25 mouse cellular contexts compared by ENCODE assay signal in genomic region chr2:180314292-180314691, GRCm38 (mm10). TPM values are rescaled to one million over a fixed set of nuclear protein-coding genes. Genes with fewer than 3 reads are reported as not detected.
"Had no signal": no experiment of that assay in that cellular context is flagged by ENCODE, and none has a peak within 500 bp of the region (broad histone marks: within the 10 kb centered on the region; RNA-seq: fewer than 3 reads in every experiment).

No protein-coding gene starts in this region.

- H3K27ac ChIP-seq: liver, embryonic 14.5 days; lung, embryonic 15.5 days; macrophage; midbrain, embryonic 12.5 days; neural tube, embryonic 13.5 days; neural tube, embryonic 15.5 days had no signal

- ATAC-seq: lung, postnatal 0 days; midbrain, embryonic 16.5 days had no signal

- H3K4me1 ChIP-seq: midbrain, embryonic 12.5 days; neural tube, embryonic 13.5 days; neural tube, embryonic 15.5 days had no signal

- DNase-seq: lung, adult 2 months; lung, postnatal 14 days; lung, postnatal 36 days; midbrain, embryonic 14.5 days; retina, postnatal 1 day; right cerebral cortex, adult 18-20 months; right cerebral cortex, postnatal 25 days; right cerebral cortex, postnatal 4 days; thymus, adult 2 months; thymus, postnatal 25 days; thymus, postnatal 4 days had no signal

- H3K9ac ChIP-seq: liver, embryonic 14.5 days; lung, embryonic 15.5 days; midbrain, embryonic 12.5 days; neural tube, embryonic 13.5 days; neural tube, embryonic 15.5 days had no signal

- H3K4me3 ChIP-seq: lung, embryonic 15.5 days; megakaryocyte, embryonic 14.5 days; midbrain, embryonic 12.5 days; myocyte; neural tube, embryonic 13.5 days; neural tube, embryonic 15.5 days had no signal

- H3K27me3 ChIP-seq: lung, embryonic 15.5 days; neural tube, embryonic 13.5 days; neural tube, embryonic 15.5 days had no signal

- H3K9me3 ChIP-seq: lung, embryonic 15.5 days; megakaryocyte, embryonic 14.5 days; midbrain, embryonic 12.5 days; neural tube, embryonic 13.5 days; neural tube, embryonic 15.5 days had no signal

- H3K36me3 ChIP-seq: lung, embryonic 15.5 days; midbrain, embryonic 12.5 days; neural tube, embryonic 13.5 days; neural tube, embryonic 15.5 days had no signal

- H3K4me2 ChIP-seq: lung, embryonic 15.5 days; midbrain, embryonic 12.5 days; neural tube, embryonic 13.5 days; neural tube, embryonic 15.5 days had no signal

RNA-seq across cellular contexts. Expression of gene Gata5, which starts 20.2 kb away (rescaled TPM):
- polyA plus RNA-seq: macrophage; midbrain, embryonic 12.5 days; midbrain, embryonic 14.5 days; midbrain, embryonic 16.5 days; myocyte had no signal

RNA-seq across cellular contexts. Expression of gene Rbbp8nl, which starts 24.6 kb away (rescaled TPM):
- polyA plus RNA-seq: liver, embryonic 16.5 days; macrophage; midbrain, embryonic 14.5 days; midbrain, embryonic 16.5 days; myocyte; neural tube, embryonic 11.5 days; neural tube, embryonic 13.5 days; neural tube, embryonic 15.5 days; spleen, adult 2 months; testis, adult 2 months had no signal
